Mouse (Mus musculus) CH12.LX (cell line): ENCODE data around the gene Epop. TPM values are rescaled to one million over a fixed set of nuclear protein-coding genes. Genes with fewer than 3 reads are reported as not detected.

Experiments
- DNase-seq: peaks from one replicate; pipeline ENCODE4 v3.0.0-alpha.2; 2013; ENCODE audit errors: extremely low read depth
- H3K27ac ChIP-seq: 2 replicates; pipeline ENCODE4 v1.5.1; 2012; ENCODE audit warnings: low read depth, mild to moderate bottlenecking, control low read depth, moderate library complexity; ENCODE audit not compliant: insufficient read depth
- H3K27me3 ChIP-seq: replicated peaks from 2 replicates; pipeline ENCODE3; 2012; ENCODE audit warnings: inconsistent platforms
- H3K36me3 ChIP-seq, 2 experiments: replicated peaks in 1 of 2; 2 replicates each; pipeline versions ENCODE3 to v1.6.1; 2012; ENCODE audit warnings: inconsistent platforms in 1 of 2, low read length in 1 of 2, mild to moderate bottlenecking in 1 of 2, mixed read lengths in 1 of 2, moderate library complexity in 1 of 2; ENCODE audit not compliant: control insufficient read depth in 1 of 2, insufficient read depth in 1 of 2
- H3K4me1 ChIP-seq, 2 experiments: 2 replicates each; pipeline ENCODE4 v1.6.1; 2012; ENCODE audit warnings: inconsistent platforms in 1 of 2, moderate library complexity in 1 of 2; ENCODE audit not compliant: insufficient read depth in 2 of 2, control insufficient read depth in 1 of 2
- H3K4me2 ChIP-seq: 2 replicates; pipeline ENCODE4 v1.6.1; 2012; ENCODE audit warnings: low read depth, mild to moderate bottlenecking, control low read depth; ENCODE audit not compliant: poor library complexity, insufficient read depth, severe bottlenecking
- H3K4me3 ChIP-seq, 3 experiments: fragments of 150-350 bp in 1 of 3; sonication (generic) in 1 of 3; replicated peaks in 1 of 3; 2 replicates each; pipeline versions ENCODE3 to v1.5.1; 2011 to 2012; ENCODE audit warnings: low read depth in 2 of 3, low read length in 2 of 3, mild to moderate bottlenecking in 2 of 3, moderate library complexity in 2 of 3, control low read depth in 1 of 3, improper control_type of control experiment in 1 of 3, inconsistent platforms in 1 of 3, mixed read lengths in 1 of 3; ENCODE audit not compliant: poor library complexity in 1 of 3
- H3K79me2 ChIP-seq: replicated peaks from 2 replicates; pipeline ENCODE4 v1.6.1; 2012; ENCODE audit warnings: mild to moderate bottlenecking, moderate library complexity; ENCODE audit not compliant: control insufficient read depth, poor library complexity, insufficient read depth, severe bottlenecking; ENCODE audit errors: extremely low read depth
- H3K9ac ChIP-seq: 2 replicates; pipeline ENCODE4 v1.6.1; 2012; ENCODE audit warnings: low read depth, mild to moderate bottlenecking, control low read depth, moderate library complexity; ENCODE audit not compliant: insufficient read depth
- H3K9me3 ChIP-seq: replicated peaks from 2 replicates; pipeline ENCODE3; 2012; ENCODE audit warnings: low read length, inconsistent platforms, mixed read lengths
- BHLHE40 ChIP-seq: IDR thresholded peaks from 2 replicates; pipeline ENCODE4 v1.6.1; 2011; ENCODE audit warnings: mild to moderate bottlenecking, low read depth, low read length, improper control_type of control experiment
- CHD1 ChIP-seq: IDR thresholded peaks from 2 replicates; pipeline ENCODE4 v1.6.1; 2012; ENCODE audit warnings: low read depth, low read length, improper control_type of control experiment, inconsistent platforms
- CTCF ChIP-seq, 2 experiments: IDR thresholded peaks in 1 of 2; conservative IDR thresholded peaks in 1 of 2; 2 replicates each; pipeline ENCODE4 v1.5.1; 2011 to 2012; ENCODE audit warnings: low read depth in 2 of 2, low read length in 2 of 2, improper control_type of control experiment in 1 of 2, inconsistent platforms in 1 of 2, mild to moderate bottlenecking in 1 of 2, moderate library complexity in 1 of 2
- E2F4 ChIP-seq: IDR thresholded peaks from 2 replicates; pipeline ENCODE4 v1.6.1; 2011; ENCODE audit warnings: low read depth, low read length, improper control_type of control experiment; ENCODE audit not compliant: insufficient replicate concordance
- EP300 ChIP-seq: IDR thresholded peaks from 2 replicates; pipeline ENCODE4 v1.6.1; 2011; ENCODE audit warnings: low read length, improper control_type of control experiment
- ETS1 ChIP-seq: conservative IDR thresholded peaks from 2 replicates; pipeline ENCODE4 v1.6.1; 2012; ENCODE audit warnings: low read depth, mild to moderate bottlenecking, inconsistent platforms, low read length, improper control_type of control experiment, moderate library complexity
- GABPA ChIP-seq: IDR thresholded peaks from 2 replicates; pipeline ENCODE4 v1.6.1; 2012; ENCODE audit warnings: low read depth, low read length, improper control_type of control experiment, inconsistent platforms; ENCODE audit not compliant: insufficient replicate concordance
- JUN ChIP-seq: IDR thresholded peaks from 2 replicates; pipeline ENCODE4 v1.6.1; 2011; ENCODE audit warnings: low read depth, mild to moderate bottlenecking, low read length, improper control_type of control experiment, moderate library complexity; ENCODE audit not compliant: insufficient read depth
- KAT2A ChIP-seq: IDR thresholded peaks from 2 replicates; pipeline ENCODE4 v1.6.1; 2012; ENCODE audit warnings: low read length, improper control_type of control experiment, inconsistent platforms; ENCODE audit not compliant: insufficient replicate concordance
- MAX ChIP-seq: IDR thresholded peaks from 2 replicates; pipeline ENCODE4 v1.6.1; 2011; ENCODE audit warnings: low read length, improper control_type of control experiment
- MAZ ChIP-seq: IDR thresholded peaks from 2 replicates; pipeline ENCODE4 v1.6.1; 2012; ENCODE audit warnings: low read depth, mild to moderate bottlenecking, inconsistent platforms, low read length, improper control_type of control experiment, moderate library complexity
- MEF2A ChIP-seq: IDR thresholded peaks from 2 replicates; pipeline ENCODE4 v1.6.1; 2014; ENCODE audit warnings: low read depth, mild to moderate bottlenecking, inconsistent platforms, low read length, improper control_type of control experiment, borderline replicate concordance
- MXI1 ChIP-seq: IDR thresholded peaks from 2 replicates; pipeline ENCODE4 v1.6.1; 2011; ENCODE audit warnings: mild to moderate bottlenecking, low read depth, low read length, improper control_type of control experiment
- MYC ChIP-seq: IDR thresholded peaks from 2 replicates; pipeline ENCODE4 v1.6.1; 2011; ENCODE audit warnings: low read depth, mild to moderate bottlenecking, improper control_type of control experiment, low read length
- NELFE ChIP-seq: IDR thresholded peaks from 2 replicates; pipeline ENCODE4 v1.6.1; 2011; ENCODE audit warnings: low read depth, low read length, improper control_type of control experiment
- NRF1 ChIP-seq: IDR thresholded peaks from 2 replicates; pipeline ENCODE4 v1.6.1; 2014; ENCODE audit warnings: low read depth, mild to moderate bottlenecking, inconsistent platforms, low read length, improper control_type of control experiment, moderate library complexity
- POLR2AphosphoS2 ChIP-seq: IDR thresholded peaks from 2 replicates; pipeline ENCODE4 v1.6.1; 2011; ENCODE audit warnings: low read depth, low read length, improper control_type of control experiment
- RCOR1 ChIP-seq: conservative IDR thresholded peaks from 2 replicates; pipeline ENCODE4 v1.6.1; 2012; ENCODE audit warnings: low read depth, mild to moderate bottlenecking, inconsistent platforms, low read length, improper control_type of control experiment
- SIN3A ChIP-seq: IDR thresholded peaks from 2 replicates; pipeline ENCODE4 v1.6.1; 2012; ENCODE audit warnings: low read length, improper control_type of control experiment, inconsistent platforms
- SMC3 ChIP-seq: IDR thresholded peaks from 2 replicates; pipeline ENCODE4 v1.6.1; 2011; ENCODE audit warnings: low read depth, low read length, improper control_type of control experiment
- TBP ChIP-seq: conservative IDR thresholded peaks from 2 replicates; pipeline ENCODE4 v1.6.1; 2011; ENCODE audit warnings: low read depth, low read length, improper control_type of control experiment
- TCF12 ChIP-seq: IDR thresholded peaks from 2 replicates; pipeline ENCODE4 v1.6.1; 2014; ENCODE audit warnings: low read depth, mild to moderate bottlenecking, inconsistent platforms, low read length, improper control_type of control experiment
- UBTF ChIP-seq: IDR thresholded peaks from 2 replicates; pipeline ENCODE4 v1.6.1; 2012; ENCODE audit warnings: low read depth, mild to moderate bottlenecking, inconsistent platforms, low read length, improper control_type of control experiment, moderate library complexity
- USF1 ChIP-seq: IDR thresholded peaks from 2 replicates; pipeline ENCODE4 v1.6.1; 2014; ENCODE audit warnings: low read depth, mild to moderate bottlenecking, inconsistent platforms, low read length, improper control_type of control experiment
- USF2 ChIP-seq: conservative IDR thresholded peaks from 2 replicates; pipeline ENCODE4 v1.6.1; 2011; ENCODE audit warnings: low read depth, low read length, improper control_type of control experiment
- ZC3H11A ChIP-seq: IDR thresholded peaks from 2 replicates; pipeline ENCODE4 v1.6.1; 2012; ENCODE audit warnings: low read depth, mild to moderate bottlenecking, inconsistent platforms, low read length, improper control_type of control experiment
- ZKSCAN1 ChIP-seq: IDR thresholded peaks from 2 replicates; pipeline ENCODE4 v1.6.1; 2012; ENCODE audit warnings: low read depth, inconsistent platforms, low read length, improper control_type of control experiment, borderline replicate concordance
- dilution Hi-C: fragments of 300-500 bp; cut with MboI; formaldehyde crosslinking; loops from 2 replicates; pipeline ENCODE4 v1.14.3; 2020; ENCODE audit warnings: low sequenced_read_pairs; ENCODE audit not compliant: extremely low pct_unique_long_range_greater_than_20kb, extremely low pct_ligation_motif_present
- in situ Hi-C: fragments of 300-500 bp; cut with MboI; formaldehyde crosslinking; loops from 3 replicates; pipeline ENCODE4 v1.14.3; 2019; ENCODE audit warnings: low sequenced_read_pairs, low pct_ligation_motif_present, low pct_unique_long_range_greater_than_20kb, mixed read lengths
- polyA plus RNA-seq: library from polyadenylated mRNA; unstranded; fragments of >175 nt; gene quantifications from 2 replicates; pipeline ENCODE4 v1.2.1, GENCODE M21; 2012; ENCODE audit warnings: low read depth; ENCODE audit not compliant: insufficient read length
- total RNA-seq, 2 experiments: library from RNA; depleted of rRNA; stranded (reverse); fragments of 300-350 nt in 1 of 2; fragments of >200 nt in 1 of 2; gene quantifications; 2 replicates each; pipeline ENCODE4 v1.2.3; 2012 to 2014

The Epop gene
- total and polyA plus RNA-seq, 3 experiments, result 2.1 to 8.4 (median 4.2) TPM

GRCm38 (mm10) chr11:97662207-97662892 is 32.8 kb upstream of the Epop start:
- H3K4me3 ChIP-seq, result peak overlapping the region; percentile 82 to 92 (median 82)
- in situ Hi-C loops, result no loop called here
- H3K36me3 ChIP-seq, result peaks cover 22 to 36% of the 10 kb centered on the region in 2 experiments
- peaks cover 12 to 31% of the 10 kb centered on the region in 2 experiments for H3K4me1 ChIP-seq
- peaks cover 49% of the 10 kb centered on the region for H3K79me2 ChIP-seq
- peak overlapping the region; percentile 97 for H3K4me2 ChIP-seq
- DNase-seq, result peak; percentile 82
- peak overlapping the region; percentile 89 for H3K9ac ChIP-seq
- H3K27me3 ChIP-seq, result no peaks in the 10 kb centered on the region
- H3K27ac ChIP-seq, result peak overlapping the region; percentile 94
- H3K9me3 ChIP-seq, result peaks cover 5% of the 10 kb centered on the region
- TF ChIP-seq CTCF (conservative IDR thresholded peaks at IDR 0.05 in 1 of 2, IDR thresholded peaks at IDR 0.05 in 1 of 2; ENCODE audit: low read depth in 2 of 2, low read length in 2 of 2) (no peak), MAX (peak; percentile 63; the same call in 1 of the 2 replicates), NELFE (peak; percentile 6), NRF1 (no peak), GABPA (no peak), TBP (no peak), MEF2A (0 out of 2 replicates have a peak, but pooled peaks have one; percentile 43), MAZ (peak; percentile 41; the same call in 1 of the 2 replicates), USF2 (no peak; the same call in 1 of the 2 replicates), E2F4 (no peak), USF1 (no peak), CHD1 (peak; percentile 82), ZC3H11A (no peak), MXI1 (peak; percentile 66; the same call in 1 of the 2 replicates), TCF12 (peak; percentile 8; the same call in 1 of the 2 replicates), RCOR1 (peak; percentile 90), EP300 (no peak), ETS1 (0 out of 2 replicates have a peak, but pooled peaks have one; percentile 0), MYC (peak; percentile 64), KAT2A (peak; percentile 2; the same call in 1 of the 2 replicates), SIN3A (no peak; the same call in 1 of the 2 replicates), UBTF (no peak), ZKSCAN1 (no peak), SMC3 (no peak), BHLHE40 (no peak), POLR2AphosphoS2 (peak; percentile 30; the same call in 1 of the 2 replicates), JUN (no peak)
- dilution Hi-C loops, result no loop called here
